Mouse (Mus musculus): ENCODE measurements at regions not wholly inside any gene's neighbourhood (a gene's known extent, or its start where the extent isn't known, plus 50 kb on each side); places are given as distances from the start of the nearest gene placed in this dataset.

DNA sequence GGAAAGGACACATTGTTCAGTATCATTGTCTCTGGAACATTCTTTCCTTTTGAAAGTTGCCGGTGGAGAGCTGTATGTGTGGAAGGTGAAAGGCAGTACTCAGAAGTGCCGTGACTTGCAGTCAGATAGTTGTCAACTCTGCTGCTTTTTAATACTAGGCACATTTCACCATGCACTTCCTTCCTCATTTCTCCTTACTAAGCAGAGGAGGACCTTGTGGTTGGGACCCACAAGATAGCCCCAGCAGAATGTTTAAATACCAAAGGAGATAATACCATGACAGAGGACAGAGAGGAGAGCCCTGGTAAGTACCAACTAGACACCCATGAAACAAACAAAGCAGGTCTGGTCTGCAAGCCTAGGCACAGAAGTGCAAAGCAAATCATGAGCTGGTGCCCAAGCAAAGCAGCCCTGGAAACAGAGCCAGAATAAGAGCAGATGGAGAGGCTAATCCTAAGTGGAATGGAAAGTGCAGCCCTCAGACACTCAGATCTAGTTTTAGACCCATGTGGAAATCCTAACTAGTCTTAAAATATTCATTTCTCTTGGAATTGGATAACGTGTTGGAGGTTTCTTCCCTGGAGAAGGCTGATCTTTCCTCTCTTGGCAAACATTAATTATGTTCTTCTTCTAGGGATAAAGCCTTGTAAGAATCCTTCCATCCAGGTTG, 341.4 kb downstream of the Insc start:
- DNase-seq, result no peak

DNA sequence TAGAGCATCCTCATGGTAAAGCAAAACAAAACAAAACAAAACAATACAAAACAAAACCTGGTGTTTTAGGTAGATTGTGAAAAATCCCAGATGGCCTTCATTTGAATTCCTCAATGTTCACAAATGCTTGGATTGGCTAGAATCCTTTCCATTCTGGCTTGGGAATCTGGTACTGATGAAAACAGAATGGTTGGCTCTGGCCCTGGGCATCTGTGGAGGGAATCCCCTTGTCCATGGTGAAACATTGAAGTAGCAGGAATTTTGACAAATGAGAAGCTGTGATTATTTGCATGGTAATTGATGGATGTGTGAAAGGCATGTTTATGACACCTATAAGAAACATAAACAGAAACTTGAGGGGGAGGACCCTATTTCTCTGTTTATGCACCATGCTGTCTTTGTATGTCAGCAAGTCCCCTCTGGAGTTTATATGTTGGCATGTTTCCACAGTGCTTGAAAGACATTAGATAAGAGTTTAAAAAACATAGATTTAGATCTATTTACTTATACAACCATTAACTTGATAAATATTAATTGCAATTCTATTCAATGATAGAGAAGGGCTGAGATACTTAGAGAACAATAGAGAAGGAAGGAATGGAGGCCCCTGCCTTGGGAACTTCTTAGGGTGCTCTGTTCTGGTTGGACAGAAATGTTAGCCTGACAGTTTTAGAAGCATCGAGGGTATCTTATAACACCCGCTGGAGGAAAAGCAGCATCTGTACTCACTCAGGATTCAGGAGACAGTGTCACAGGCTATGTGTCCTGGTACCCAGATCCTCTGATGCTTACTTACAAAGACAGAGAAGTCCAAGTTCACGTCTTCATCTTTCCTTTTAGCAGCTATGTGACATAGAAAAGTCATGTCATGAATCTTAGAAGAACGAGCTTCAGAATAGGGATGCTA, 343.3 kb downstream of the Insc start:
- no peak for DNase-seq

DNA sequence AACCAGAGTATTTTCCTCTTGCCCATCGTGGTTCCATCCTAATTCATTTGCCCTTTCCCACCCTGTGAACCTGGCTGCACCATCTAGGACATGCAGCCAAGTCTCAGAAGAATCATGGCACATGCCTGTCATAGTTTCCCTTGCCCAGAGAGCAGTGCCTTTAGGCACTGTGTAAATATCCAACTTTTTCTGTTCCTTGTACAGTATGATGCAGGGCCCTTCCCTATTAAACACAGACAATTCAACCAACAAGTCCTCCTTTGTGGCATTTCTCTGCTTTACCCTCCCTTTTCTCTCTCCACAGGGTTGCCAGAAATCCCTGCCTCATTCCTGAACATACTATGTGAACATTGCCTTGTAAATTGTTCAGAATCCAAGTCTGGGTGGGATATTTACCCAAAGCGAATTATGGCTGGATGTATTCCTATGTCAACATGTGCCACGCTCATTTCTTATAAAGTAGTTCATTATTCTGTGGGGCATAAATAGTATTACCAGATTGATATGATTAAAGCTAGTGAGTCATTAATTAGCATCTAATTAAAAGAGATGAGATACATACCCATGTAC, 349.1 kb downstream of the Insc start:
- no peak for DNase-seq

DNA sequence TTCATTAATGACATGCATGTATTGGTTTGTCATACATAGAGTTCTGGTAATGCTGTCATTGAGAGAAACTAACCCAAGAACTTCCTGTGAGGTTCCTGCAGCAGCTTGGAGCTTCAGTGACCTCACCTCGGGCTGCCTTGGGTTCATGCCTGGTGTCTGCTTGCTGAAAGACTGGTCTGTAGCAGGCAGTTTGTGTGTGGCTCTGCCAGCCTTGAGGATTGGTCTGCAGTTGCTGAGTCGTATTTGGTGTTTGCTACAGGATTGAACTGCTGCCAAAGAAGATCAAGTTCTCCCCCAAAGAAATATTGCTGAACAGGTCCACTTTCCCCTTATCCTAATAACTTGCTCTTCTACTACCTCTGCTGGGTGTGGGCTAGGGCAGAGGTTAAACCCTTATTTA, 362.5 kb downstream of the Insc start:
- DNase-seq, result no peak

DNA sequence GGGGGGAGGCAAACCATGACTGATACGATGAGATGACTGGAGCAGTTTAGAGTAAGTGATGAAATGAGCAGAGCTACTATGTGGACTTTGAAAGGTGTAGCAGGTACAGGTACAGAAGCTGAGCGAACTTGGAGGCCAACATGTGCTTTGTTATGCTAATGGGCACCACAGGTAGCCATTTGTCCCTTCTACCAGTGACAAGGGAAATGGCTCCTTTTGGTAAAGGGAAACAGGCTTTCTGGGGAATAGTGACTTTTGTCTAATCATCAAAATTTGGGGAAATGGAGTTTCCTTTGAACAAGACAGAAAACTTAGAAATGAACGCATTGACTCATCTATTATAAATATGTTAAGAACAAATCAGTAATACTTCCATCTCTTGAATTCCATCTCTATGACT, 368.8 kb downstream of the Insc start:
- DNase-seq, result no peak

DNA sequence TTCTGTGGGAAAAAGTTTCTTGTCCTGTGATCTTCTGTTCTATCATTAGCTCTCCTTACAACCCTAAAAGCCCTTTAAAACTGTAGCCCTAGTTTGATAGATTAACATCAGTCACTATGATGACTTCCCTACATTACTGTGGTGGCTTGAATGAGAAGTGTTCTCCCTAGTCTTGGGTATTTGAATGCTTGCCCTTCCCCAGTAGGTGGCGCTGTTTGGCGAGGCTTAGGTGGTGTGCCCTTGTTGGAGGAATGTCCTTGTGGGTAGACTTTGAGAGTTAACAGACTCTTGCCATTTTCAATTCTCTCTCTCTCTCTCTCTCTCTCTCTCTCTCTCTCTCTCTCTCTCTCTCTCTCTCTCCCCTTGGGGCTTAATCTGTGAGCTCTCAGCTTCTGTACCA, 379.8 kb downstream of the Insc start:
- DNase-seq, result no peak

DNA sequence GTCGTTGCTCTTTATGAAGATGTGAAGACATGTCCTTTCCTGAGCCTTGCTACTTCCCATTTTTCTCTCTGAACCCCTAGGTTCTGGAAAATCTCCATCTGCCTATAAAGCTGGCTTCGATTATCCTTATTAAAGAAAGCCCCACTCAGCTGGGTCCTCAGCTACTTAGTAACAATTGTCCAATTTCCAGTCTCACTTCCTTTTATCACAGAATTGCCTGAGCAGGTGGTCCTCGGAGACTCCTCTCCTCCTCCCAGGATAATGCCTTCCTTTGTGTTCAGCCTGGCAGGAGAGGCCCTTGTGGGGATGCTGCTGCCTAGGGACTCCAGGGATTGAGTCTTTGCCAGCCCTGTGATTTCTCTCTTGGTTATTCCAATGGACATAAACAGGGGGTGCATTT, 385.5 kb downstream of the Insc start:
- DNase-seq, result no peak

DNA sequence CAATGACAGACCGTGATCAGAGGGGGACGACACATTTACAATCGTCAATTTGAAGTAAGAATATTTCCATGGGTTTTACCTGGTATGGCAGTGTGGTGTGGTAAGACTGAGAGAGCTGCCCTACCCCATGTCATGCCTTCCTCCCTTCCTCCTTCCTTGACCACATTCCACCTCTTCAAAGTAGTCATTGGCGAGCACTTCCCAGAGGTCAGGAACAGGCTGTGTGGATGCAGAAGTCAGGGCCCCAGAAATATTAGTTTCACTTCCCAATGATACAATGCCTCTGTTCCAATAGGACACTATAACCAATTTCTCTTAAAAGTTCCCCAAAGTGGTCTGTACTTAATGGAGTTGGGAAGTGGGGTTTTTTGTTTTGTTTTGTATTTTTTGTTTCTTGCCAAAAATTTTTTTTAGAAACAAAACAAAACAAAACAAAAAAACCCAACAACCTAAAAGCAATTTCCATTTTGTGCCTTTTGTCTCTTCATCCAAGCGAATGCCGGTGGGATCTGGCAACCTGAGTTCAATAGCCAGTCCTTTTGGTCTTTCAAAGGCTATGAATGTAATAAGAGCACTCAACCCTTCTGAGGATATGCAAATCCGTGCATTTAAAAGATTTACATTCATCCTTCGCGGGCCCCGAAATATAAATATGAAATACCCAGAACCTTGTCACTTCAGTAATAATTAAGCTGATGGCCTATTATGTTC, 387.9 kb downstream of the Insc start:
- no peak for DNase-seq

DNA sequence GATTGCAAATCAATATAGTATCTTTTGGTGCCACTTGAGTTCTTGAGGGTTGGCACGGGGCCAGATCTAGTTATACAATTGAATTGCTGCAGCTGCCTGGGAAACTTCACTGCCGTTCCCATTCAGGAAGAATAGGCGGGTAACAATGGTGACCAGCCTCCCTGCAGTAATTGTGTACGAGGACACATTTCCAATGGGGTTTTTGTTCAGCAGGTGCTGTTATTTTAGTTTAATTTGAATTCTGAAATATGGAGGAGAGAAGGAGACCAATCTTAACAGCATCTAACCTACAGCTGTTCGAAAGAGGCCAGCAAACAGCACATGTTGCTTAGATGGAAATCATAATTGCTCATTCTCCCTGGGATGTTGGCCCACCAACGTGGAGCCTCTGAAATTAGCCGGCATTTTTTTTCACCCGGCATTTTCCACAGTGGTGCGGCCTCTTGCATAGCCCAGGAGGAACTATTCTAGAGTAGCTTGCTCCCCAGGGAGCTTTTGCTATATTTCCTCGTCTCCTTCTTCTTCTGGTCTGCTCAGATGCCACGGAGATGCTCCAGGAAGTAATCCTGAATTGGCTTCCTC, 388.6 kb downstream of the Insc start:
- no peak for DNase-seq

DNA sequence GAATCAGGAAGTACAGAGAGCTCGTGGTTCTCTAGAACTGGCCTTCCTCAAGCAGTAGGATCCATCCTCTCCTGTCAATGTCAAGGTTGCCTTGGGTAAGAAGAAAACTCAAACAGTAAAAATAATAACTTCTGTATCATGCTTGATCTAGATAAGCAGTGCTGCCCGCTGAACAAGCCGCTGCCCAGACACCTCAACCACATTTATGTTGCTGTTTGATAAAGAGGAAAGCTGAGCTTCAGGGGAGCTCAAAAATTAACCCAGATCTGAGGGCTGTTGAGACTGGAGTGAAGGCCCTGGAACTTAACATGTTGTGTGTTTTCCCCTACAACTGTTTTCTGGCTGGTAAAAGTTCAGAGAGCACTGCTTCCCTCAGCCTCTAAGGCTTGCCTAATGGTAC, 389.1 kb downstream of the Insc start:
- DNase-seq, result no peak

DNA sequence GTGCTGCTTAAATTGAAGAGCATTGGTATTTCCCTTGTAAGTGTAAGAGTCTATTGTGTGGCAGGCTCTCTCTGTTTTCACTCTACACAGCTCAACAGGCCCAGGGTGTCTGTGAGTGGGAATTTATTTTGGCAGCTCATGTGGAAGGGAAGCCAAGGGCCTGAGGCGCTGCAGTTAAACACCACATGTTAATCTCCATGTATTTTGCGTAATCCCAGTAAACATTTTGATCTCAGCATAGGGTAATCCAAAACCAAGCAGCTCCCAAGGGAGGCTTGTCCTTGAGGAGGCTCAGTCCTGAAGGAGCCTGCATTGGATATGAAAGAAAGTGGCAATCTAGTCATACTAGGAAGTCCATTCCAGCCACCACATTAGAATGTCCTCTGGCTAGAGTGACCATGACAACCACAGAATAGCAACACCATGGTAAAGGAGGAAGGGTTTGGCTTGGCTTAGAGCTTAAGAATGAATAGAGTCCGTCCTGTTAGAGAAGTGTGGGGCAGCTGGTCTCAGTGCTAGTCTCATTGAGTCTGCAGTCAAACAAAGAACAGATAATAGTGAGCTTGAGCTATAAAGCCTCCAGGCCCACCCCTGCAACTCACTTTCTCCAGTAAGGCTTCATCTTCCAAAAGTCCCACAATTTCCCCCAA, 391.6 kb downstream of the Insc start:
- no peak for DNase-seq

DNA sequence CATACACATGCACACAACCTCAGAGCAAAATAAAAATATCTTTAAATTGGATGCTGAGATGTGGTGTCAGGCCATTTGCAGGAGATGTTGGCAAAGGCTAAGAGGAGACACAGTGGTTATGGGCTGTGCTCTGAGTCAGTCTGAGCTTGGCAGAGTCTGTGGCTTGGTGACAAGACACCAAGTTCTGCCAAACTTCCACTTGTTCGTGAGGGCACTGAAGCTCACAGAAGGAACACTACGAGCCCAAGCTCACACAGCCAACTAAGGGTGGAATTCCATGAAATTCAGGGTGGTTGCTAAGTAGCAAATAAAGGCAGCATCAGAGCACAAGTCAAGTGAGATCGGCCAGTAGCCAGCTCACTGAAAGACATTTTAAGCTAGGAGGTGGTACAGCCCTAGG, 396.8 kb downstream of the Insc start:
- DNase-seq, result no peak

DNA sequence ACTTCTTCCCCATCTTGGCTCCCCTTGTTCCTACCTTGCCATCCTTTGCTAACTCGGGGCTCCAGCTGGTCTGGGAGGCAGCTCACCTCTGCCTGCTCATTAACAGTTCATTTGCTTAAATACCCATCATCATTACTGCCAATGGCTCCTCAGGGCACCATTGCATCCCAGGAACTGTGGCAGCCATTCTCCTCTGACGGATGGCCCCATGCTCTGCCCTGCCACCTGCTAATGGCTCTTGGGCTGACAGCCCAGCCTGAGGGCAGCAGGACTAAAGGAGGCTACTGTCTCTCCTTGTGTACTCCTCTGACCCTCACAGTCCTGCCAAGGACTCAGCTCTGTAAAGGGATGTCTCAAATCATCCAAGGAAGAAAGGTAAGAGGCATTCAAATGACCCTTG, 398.7 kb downstream of the Insc start:
- no peak for DNase-seq

DNA sequence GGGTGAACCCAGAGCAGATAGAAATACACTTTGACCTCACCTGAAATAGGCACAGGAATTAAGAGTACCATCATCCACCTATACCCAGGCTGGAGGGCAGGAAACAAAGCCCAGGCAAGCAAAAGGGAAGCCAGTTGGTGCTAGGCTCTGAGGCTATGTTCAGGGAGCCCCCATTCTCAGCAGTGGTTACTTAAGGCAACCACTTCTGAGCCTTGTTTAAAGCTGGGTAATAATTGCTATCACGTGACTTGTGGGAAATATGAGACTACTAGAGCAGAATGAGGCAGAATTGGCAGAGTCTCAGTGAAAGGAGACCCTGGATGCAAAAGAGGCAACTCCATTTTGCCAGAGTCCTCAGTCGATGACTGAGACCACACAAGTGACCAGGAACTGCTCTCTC, 401.5 kb downstream of the Insc start:
- no peak for DNase-seq

DNA sequence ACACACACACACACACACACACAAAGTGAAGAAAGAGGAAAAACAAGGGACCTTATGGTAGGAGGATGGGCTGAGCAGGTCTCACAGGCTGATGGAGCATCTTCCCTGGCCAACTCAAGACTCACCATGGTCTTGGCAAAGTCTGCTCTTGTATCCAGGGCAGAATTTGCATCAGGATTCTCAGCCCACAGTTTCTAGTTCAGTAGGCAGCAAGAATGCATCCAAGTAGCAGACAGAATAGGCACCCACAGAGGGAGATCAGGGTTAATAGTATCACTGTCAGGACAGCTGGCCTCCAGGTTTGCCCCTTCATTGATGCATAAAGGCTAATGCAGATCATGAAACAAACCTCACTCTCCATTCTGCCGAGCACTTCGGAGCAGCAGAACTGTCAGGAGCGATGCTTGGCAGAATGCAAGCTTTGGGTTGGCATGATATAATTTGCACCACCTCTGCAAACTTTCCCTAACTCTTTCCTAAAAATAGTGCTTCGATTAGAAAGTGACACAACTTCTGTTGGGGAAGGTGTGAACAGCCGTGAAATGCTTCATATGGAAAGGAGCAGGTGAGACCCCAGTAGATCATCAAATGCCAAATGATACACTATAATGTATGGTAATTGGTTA, 404.0 kb downstream of the Insc start:
- DNase-seq, result no peak

DNA sequence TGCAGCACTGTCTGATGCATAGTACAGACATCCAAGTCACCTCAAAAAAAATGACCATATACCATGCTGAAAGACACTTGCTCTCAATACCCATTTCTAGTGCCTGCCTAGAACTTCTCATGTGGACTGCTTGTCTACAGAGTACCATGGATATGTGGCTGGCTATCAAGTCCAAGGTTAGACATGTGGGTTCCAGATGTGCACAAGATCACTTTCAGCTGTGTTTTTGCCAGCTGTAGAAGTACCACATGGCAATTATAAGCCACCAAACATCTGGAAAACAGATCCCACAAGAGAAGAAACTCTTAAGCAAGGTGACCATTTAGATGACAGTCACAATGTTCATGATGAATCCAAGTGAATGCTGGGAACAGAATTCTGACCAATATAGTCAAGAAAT, 409.8 kb downstream of the Insc start:
- DNase-seq, result no peak

DNA sequence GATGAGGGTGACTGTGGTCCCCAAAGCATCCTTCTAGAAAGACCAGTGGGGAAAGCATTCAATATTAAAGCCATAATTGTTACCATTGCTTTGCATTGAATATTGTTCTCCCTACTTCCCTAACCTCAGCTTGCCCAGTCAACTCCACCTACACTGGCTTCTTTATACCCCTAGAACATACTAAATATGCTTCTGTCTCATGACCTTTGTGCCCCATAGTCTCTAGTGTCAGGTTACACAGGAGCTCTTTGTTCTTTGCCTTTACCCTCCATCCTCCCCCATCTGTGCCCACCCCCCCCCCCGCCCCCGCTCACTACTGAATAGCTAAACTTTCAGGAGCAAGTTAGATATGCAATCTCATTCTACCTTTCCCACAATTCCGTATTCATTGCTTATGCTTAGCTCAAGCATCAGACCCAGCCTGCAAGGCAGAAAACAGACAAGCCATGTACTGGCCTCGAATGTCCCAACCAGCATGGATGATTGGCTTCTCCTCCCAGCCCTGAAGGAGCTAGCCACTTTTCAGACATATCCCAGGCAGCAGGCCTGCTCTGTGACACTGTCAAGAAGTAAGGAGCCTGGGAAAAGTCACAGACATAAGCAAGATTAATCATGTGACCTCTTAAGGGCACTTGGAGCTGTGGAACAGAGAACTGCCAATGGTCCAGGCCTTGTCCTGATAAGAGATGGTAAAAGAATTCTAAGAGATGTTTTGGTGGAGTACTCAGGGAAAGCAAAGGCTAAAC, 410.4 kb downstream of the Insc start:
- no peak for DNase-seq

DNA sequence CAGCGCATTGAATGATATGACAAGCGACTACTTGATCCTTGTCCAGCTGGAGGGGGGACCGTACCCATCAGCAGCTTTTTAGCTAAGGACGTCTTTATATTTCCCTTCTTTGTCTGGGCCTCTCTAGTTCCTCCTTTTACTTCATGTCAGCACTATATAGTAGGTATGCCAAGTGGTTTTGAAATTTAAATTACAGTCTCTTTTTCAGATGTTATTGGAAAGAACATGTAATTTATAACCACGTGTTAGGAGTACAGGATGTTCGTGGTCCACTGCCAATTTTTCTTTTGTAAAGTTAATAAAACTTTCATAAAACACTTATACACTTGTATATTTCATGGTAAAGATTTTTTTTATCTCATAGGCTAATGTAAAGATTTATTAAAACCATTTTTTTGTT, 426.5 kb downstream of the Insc start:
- DNase-seq, result no peak

DNA sequence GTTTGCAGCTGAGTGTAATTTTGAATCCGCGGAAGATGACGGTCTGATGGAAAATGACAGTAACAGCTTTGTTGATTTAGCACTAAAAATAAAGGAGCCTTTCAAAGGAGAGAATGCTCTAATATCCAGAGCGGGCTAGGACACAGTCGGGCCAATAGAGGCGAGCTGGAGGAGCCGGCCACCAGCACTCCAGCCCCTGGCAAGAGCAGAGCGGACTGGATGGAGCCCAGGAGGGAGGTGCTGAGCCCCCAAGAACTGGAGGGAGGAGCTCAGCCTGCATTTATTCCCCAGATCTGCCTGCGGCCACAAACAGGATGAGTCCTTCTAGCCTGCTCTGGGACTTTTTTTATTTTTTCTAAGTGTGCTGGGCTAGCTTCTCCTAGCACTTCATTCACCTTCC, 426.9 kb downstream of the Insc start:
- no peak for DNase-seq

DNA sequence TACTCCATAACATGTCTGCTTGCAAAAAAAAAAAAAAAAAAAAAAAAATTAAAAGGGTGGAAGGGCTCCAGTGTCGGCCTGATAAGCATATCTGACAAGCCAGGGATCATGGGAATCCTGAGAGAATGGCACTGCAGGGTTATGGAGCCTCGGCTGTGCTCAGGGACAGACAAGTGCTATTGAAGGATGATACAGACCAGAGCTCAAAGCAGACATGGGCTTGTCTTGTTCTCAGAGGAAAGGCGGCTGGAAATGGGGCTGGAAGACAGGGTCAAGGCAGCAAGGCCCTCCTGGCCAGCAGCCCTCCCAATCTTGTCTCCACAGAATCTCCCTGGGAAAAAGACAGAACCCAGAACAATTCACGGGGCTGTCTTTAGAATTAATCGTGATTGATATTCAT, 449.0 kb downstream of the Insc start:
- no peak for DNase-seq

DNA sequence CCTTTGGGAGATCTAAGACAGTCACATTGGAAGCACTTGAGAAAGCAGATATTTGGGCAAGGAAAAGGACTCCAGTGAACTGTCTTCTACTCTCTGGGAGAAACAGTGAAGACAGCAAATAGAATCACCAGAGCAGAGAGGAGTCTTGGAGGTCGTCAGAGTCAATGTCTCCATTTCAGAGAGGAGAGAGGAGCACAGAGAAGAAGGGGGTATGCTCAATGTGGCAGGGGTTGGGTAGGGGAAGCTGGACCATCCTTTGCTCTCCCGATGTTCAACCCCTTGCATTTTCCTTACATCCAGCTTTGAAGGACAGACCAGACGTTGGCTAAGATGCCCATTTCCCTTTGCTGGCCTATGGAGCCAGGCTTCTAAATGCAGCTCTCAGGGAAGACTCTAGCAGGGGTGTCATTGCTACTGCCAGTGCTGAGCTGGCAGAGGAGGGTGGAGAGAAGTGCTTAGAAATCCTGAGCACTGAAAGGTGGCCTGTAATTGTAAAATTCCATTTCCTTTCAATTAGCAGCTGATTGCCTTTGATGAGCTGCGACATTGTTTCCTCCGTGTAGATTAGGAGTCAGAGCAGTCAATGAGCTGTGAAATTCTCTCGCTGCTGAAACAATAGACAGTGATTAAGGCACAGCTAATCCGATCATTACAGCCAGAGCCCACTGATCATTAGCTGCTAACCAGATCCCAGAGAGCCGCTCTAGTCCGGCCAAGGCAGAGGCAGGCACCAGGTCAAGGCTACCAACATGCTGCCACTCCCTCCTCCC, 449.7 kb downstream of the Insc start:
- no peak for DNase-seq
